Mouse (Mus musculus) monocyte, adult 5-6 weeks (primary cell): ENCODE results near the gene Smarca2. TPM values are rescaled to one million over a fixed set of nuclear protein-coding genes. Genes with fewer than 3 reads are reported as not detected.

Experiments used
- ATAC-seq: fragments of 153-309, 156-312 bp; replicated peaks from 2 replicates; pipeline ENCODE4 v1.8.0; 2017; ENCODE audit warnings: mild to moderate bottlenecking; ENCODE audit not compliant: low TSS enrichment, insufficient number of reproducible peaks, severe bottlenecking, poor library complexity, low FRiP score
- total RNA-seq: library from RNA; stranded (forward); fragments of 200-1000, 200-491, 200-594 nt; gene quantifications from 3 replicates; pipeline ENCODE4 v1.2.3, GENCODE M21; 2017

The Smarca2 gene
- total RNA-seq, 1 experiment from 2014 or later: 107 TPM

DNA sequence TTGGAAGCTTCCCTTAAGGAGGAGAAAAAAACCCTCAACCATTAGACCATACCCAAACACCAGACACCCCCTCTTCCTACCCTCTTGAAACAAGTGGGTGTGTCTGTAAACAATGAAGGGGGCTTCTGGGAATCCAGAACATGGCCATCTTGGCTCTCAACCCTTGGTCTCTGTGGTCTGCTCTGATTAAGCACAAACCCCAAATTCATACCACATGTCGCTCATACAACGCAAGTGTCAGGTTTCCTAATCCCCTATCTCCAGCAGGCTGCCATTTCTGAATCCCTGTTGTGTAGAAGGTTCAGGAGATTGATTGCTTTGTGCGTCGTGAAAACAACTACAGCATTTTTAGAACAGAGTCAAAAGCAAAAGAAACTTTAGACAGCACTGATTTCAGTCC is 213.1 kb downstream of the Smarca2 start:
- ATAC-seq: no peak
